Mouse (Mus musculus): ENCODE data around the gene Fndc10. TPM values are rescaled to one million over a fixed set of nuclear protein-coding genes. Genes with fewer than 3 reads are reported as not detected.
"Not testable (repeated sequence)": the region's sequence is repeated elsewhere in the genome, so short reads cannot be mapped to it uniquely, and the experiment has no call there.

Fndc10 gene
- polyA plus RNA-seq, 1 experiment from 2014 or later, result 3.3 TPM

DNA sequence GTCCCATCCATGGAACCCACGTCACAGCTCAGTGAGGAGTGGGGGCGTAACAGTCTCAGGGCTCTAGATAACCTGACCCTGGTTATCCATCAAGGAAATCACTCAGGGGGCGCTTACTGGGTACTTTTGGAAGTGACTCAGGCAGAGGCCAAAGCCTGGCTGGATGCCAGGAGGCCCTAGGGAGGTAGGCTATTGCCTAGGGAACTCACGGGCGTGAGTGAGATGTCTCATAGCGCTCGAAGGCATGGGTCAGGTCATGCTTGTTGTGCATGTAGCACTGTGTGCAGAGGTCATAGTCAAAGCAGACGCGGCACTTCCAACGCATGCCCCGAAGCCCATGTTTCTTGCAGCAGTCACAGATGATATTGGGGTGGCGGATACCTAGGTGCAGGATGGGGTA is 33.5 kb upstream of the Fndc10 start:
- Histone ChIP-seq H3K4me3 (ENCODE audit: low read depth, low read length) (no peak overlapping the region), H3K36me3 (ENCODE audit: insufficient read depth, low read length) (no peaks in the 10 kb centered on the region), H3K27ac (ENCODE audit: low read length) (no peak overlapping the region), H3K4me2 (replicated peaks; ENCODE audit: low read depth, low read length) (no peak overlapping the region), H3K9ac (replicated peaks; ENCODE audit: low read depth) (no peak overlapping the region), H3K27me3 (replicated peaks; ENCODE audit: insufficient read depth, low read length) (no peaks in the 10 kb centered on the region), H3K4me1 (ENCODE audit: insufficient read depth, low read depth, low read length) (no peaks in the 10 kb centered on the region), H3K9me3 (ENCODE audit: low read length) (no peaks in the 10 kb centered on the region)
- DNase-seq (ENCODE audit: low spot score) (no peak), ATAC-seq (0 out of 2 replicates have a peak, but pooled peaks have one; percentile 33)
- WGBS, result 56% methylated on average over 12 of the region's 12 CpGs
- TF ChIP-seq CTCF (IDR thresholded peaks at IDR 0.05) (no peak), EP300 (IDR thresholded peaks at IDR 0.05) (no peak)

DNA sequence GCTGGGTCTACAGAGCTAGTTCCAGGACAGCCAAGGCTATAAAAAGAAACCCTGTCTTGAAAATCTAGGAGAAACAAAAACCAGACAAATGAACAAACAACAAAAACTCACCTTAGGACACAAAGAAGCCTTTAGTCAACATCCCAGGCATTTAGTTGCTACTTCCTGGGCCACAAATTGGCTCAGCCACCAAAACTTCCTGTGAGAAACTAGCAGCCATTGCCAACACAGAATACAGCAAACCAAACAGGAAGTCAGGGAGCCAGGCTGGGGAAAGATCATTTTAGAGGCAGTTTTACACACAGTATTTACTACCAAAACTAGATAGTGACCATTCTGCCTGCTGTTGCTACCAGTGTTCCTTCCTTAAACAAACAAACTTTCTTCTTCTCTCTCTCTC is 27.2 kb upstream of the Fndc10 start:
- Histone ChIP-seq H3K4me2 (replicated peaks; ENCODE audit: low read depth, low read length) (no peak overlapping the region), H3K9ac (replicated peaks; ENCODE audit: low read depth) (no peak overlapping the region), H3K4me1 (ENCODE audit: insufficient read depth, low read depth, low read length) (peaks cover 9% of the 10 kb centered on the region; the same call in 1 of the 2 replicates), H3K9me3 (ENCODE audit: low read length) (no peaks in the 10 kb centered on the region), H3K36me3 (ENCODE audit: insufficient read depth, low read length) (no peaks in the 10 kb centered on the region), H3K27me3 (replicated peaks; ENCODE audit: insufficient read depth, low read length) (no peaks in the 10 kb centered on the region), H3K27ac (ENCODE audit: low read length) (0 out of 2 replicates have a peak overlapping the region, but pooled peaks have one; percentile 14), H3K4me3 (ENCODE audit: low read depth, low read length) (no peak overlapping the region)
- peak; percentile 33 for DNase-seq (ENCODE audit: low spot score)
- no peak for TF ChIP-seq EP300 (IDR thresholded peaks at IDR 0.05)
- TF ChIP-seq CTCF (IDR thresholded peaks at IDR 0.05), result no peak
- no peak for ATAC-seq

DNA sequence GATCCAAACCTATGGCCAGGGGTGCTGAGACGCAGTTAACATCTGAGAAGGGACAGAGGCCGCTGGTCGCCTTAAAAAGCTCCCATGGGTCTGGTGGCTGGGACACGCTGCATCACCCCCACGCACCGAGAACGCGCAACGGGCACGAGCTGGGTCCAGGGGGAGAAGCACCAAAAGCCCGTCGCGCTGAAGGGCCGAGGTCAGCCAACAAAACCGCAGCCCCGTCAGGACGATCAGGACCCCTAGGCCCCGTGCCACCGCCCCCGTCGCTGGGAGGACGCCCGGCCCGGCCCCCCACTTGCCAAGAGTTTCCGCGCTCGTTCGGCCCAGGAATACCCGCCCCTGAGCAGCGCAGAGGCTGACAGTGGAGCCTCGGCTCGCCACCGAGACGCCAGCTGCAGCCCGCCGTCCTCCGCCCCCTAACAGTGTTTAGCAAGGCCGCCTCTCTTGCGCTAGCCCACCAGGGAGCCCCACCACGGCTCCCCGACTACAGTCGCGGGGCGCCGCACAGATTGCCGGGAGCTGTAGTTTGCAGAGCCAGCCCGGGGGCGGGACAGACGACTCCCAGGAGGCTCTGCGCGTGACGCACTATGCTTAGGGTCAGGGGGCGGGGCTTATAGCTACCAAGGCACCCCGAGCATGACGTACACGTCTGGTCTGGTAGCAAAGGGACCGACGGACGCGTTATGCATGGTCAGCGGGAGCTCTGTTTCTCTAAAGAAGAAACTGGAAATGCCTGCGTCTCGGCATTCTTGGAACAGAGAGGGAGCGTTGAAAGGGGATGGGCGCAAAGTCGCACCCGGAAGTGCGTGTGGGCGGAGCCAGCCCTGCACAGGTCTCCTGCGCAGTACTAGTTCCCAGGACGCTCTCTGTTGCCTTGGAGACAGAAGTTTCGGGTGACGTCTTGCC is 25.2 kb upstream of the Fndc10 start, which contains the start of gene Mib2:
TSS of gene Mib2 (minus strand) at position 510 of the 909 bp plus-strand sequence.
- Histone ChIP-seq H3K9me3 (ENCODE audit: low read length) (no peaks in the 10 kb centered on the region), H3K4me1 (ENCODE audit: insufficient read depth, low read depth, low read length) (peaks cover 9% of the 10 kb centered on the region; the same call in 1 of the 2 replicates), H3K4me2 (replicated peaks; ENCODE audit: low read depth, low read length) (peak within 1 kb of the TSS; percentile 87), H3K36me3 (ENCODE audit: insufficient read depth, low read length) (no peaks in the 10 kb centered on the region), H3K4me3 (ENCODE audit: low read depth, low read length) (peak within 1 kb of the TSS; percentile 95), H3K27ac (ENCODE audit: low read length) (peak within 1 kb of the TSS; percentile 62), H3K27me3 (replicated peaks; ENCODE audit: insufficient read depth, low read length) (no peaks in the 10 kb centered on the region), H3K9ac (replicated peaks; ENCODE audit: low read depth) (peak within 1 kb of the TSS; percentile 73)
- WGBS, result 0% methylated on average over 66 of the region's 73 CpGs
- TF ChIP-seq CTCF (IDR thresholded peaks at IDR 0.05), result peak; percentile 6; the same call in 1 of the 2 replicates
- no peak for TF ChIP-seq EP300 (IDR thresholded peaks at IDR 0.05)
- DNase-seq (ENCODE audit: low spot score), result peak; percentile 98
- peak; percentile 99 for ATAC-seq

DNA sequence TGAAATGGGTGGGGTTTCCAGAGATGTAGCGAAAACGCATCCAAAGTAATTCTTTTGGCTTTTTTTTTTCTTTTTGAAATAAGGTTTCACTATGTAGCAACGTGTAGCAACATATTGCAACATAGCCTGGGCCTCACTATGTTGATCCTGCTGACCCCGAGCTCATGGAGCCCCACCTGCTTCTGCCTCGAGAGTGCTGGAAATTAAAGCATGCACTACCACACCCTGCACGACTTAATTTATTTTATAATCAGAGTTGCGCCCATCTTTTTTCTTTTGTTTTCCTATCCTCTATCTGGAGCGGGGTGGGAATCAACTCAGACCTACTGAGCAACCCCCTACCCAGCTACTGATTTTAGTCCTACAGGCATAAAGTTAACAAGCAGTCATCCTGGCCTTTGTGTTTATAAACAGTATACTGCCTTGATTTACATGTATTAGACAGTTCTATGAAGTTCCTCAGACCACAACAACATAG is 24.5 kb upstream of the Fndc10 start:
- H3K4me1 ChIP-seq (ENCODE audit: insufficient read depth, low read depth, low read length), result peaks cover 9% of the 10 kb centered on the region; the same call in 1 of the 2 replicates
- peak overlapping the region; percentile 87 for H3K4me2 ChIP-seq (replicated peaks; ENCODE audit: low read depth, low read length)
- no peak for ATAC-seq
- WGBS, result 2% methylated on average over 8 of the region's 8 CpGs
- H3K9me3 ChIP-seq (ENCODE audit: low read length), result no peaks in the 10 kb centered on the region
- no peaks in the 10 kb centered on the region for H3K36me3 ChIP-seq (ENCODE audit: insufficient read depth, low read length)
- H3K27me3 ChIP-seq (replicated peaks; ENCODE audit: insufficient read depth, low read length), result no peaks in the 10 kb centered on the region
- H3K9ac ChIP-seq (replicated peaks; ENCODE audit: low read depth), result no peak overlapping the region
- H3K4me3 ChIP-seq (ENCODE audit: low read depth, low read length), result peak overlapping the region; percentile 95
- no peak for DNase-seq (ENCODE audit: low spot score)
- no peak for TF ChIP-seq CTCF (IDR thresholded peaks at IDR 0.05)
- TF ChIP-seq EP300 (IDR thresholded peaks at IDR 0.05), result 0 out of 2 replicates have a peak, but pooled peaks have one; percentile 19
- H3K27ac ChIP-seq (ENCODE audit: low read length), result no peak overlapping the region

DNA sequence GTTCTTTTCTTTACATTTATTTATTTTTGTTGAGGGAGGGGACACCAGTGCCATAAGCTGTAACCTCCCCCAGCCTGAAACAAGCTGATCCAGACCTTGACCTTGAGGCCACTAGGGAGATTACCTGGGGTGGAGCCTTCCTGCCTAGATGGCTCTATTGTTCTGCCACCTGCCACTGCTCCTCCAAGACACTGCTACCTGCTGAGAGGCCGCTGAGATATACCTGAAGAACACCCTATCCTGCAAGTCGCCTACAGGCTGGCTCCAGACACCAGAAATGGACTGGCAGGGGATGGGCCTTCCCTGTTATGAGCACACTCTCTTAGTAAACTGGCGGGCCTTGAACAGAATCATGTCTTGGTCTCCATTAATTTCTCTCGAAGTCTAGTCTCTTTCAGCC is 23.9 kb upstream of the Fndc10 start:
- not testable (repeated sequence) for DNase-seq (ENCODE audit: low spot score); H3K4me3 ChIP-seq (ENCODE audit: low read depth, low read length); H3K4me1 ChIP-seq (ENCODE audit: insufficient read depth, low read depth, low read length)

DNA sequence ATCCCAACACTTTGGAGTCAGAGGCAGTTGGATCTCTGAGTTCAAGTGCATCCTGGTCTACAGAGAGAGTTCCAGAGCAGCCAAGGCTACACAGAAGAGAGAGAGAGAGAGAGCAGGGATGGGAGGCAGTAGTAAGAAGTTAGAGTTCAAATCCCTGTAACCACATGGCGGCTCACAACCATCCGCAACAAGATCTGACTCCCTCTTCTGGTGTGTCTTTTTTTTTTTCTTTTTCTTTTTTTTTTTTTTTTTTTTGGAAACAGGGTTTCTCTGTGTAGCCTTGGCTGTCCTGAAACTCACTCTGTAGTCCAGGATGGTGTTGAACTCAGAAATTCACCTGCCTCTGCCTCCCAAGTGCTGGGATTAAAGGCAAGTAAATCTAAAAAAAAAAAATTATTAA is 22.1 kb upstream of the Fndc10 start:
- Histone ChIP-seq H3K36me3 (ENCODE audit: insufficient read depth, low read length) (no peaks in the 10 kb centered on the region), H3K27ac (ENCODE audit: low read length) (no peak overlapping the region), H3K4me3 (ENCODE audit: low read depth, low read length) (no peak overlapping the region), H3K4me1 (ENCODE audit: insufficient read depth, low read depth, low read length) (peaks cover 9% of the 10 kb centered on the region; the same call in 1 of the 2 replicates), H3K9me3 (ENCODE audit: low read length) (no peaks in the 10 kb centered on the region), H3K4me2 (replicated peaks; ENCODE audit: low read depth, low read length) (no peak overlapping the region), H3K9ac (replicated peaks; ENCODE audit: low read depth) (no peak overlapping the region), H3K27me3 (replicated peaks; ENCODE audit: insufficient read depth, low read length) (no peaks in the 10 kb centered on the region)
- no peak for DNase-seq (ENCODE audit: low spot score)
- WGBS, result 50% methylated on average over 2 of the region's 2 CpGs
- TF ChIP-seq CTCF (IDR thresholded peaks at IDR 0.05) (no peak), EP300 (IDR thresholded peaks at IDR 0.05) (no peak)
- no peak for ATAC-seq

More for the DNA sequence above, 23.9 kb upstream of the Fndc10 start:
- 73% methylated on average over 4 of the region's 4 CpGs for WGBS
- H3K27ac ChIP-seq (ENCODE audit: low read length); H3K9ac ChIP-seq (replicated peaks; ENCODE audit: low read depth); H3K36me3 ChIP-seq (ENCODE audit: insufficient read depth, low read length); ATAC-seq; H3K4me2 ChIP-seq (replicated peaks; ENCODE audit: low read depth, low read length); H3K9me3 ChIP-seq (ENCODE audit: low read length); H3K27me3 ChIP-seq (replicated peaks; ENCODE audit: insufficient read depth, low read length): not testable (repeated sequence)
